ENCODE assay signal across 15 mouse cellular contexts in genomic region chr5:57587016-57587415, GRCm38 (mm10).
"Had no signal": no experiment of that assay in that cellular context is flagged by ENCODE, and none has a peak within 500 bp of the region (broad histone marks: within the 10 kb centered on the region; RNA-seq: fewer than 3 reads in every experiment).

No protein-coding gene starts in this region.

- H3K9me3 ChIP-seq: neural tube, embryonic 15.5 days; stomach, embryonic 15.5 days had no signal

- H3K27me3 ChIP-seq: neural tube, embryonic 15.5 days; stomach, embryonic 15.5 days had no signal

- DNase-seq: retina, postnatal 1 day; right cerebral cortex, adult 18-20 months; right cerebral cortex, postnatal 14 days; right cerebral cortex, postnatal 25 days; right cerebral cortex, postnatal 4 days; spleen, adult 18-20 months; thymus, adult 18-20 months; thymus, adult 2 months; thymus, postnatal 14 days; thymus, postnatal 25 days; thymus, postnatal 36 days; thymus, postnatal 4 days had no signal

- H3K27ac ChIP-seq: neural tube, embryonic 15.5 days; stomach, embryonic 15.5 days; stomach, postnatal 0 days had no signal

- H3K36me3 ChIP-seq: neural tube, embryonic 15.5 days; stomach, embryonic 15.5 days had no signal

- H3K9ac ChIP-seq: neural tube, embryonic 15.5 days; stomach, embryonic 15.5 days had no signal

- H3K4me2 ChIP-seq: neural tube, embryonic 15.5 days; stomach, embryonic 15.5 days had no signal

- H3K4me1 ChIP-seq: neural tube, embryonic 15.5 days; stomach, embryonic 15.5 days had no signal

- H3K4me3 ChIP-seq: neural tube, embryonic 15.5 days; stomach, embryonic 15.5 days had no signal
